Mouse (Mus musculus): ENCODE data around the gene Vps25.

Gene Vps25

GRCm38 (mm10) chr11:101253613-101254389 is at the start of gene Vps25:
Gene Vps25, plus strand, starts transcription at chr11:101253707.
- DNase-seq (ENCODE audit: low read depth, low spot score) = peak; percentile 90

GRCm38 (mm10) chr11:101211970-101212369 is 41.5 kb upstream of the Vps25 start:
- DNase-seq (ENCODE audit: low read depth, low spot score) = peak; percentile 93

- DNase-seq (ENCODE audit: low read depth, low spot score) = no peak
Observed at GRCm38 (mm10) chr11:101216936-101217335, 36.6 kb upstream of the Vps25 start.

- DNase-seq (ENCODE audit: low read depth, low spot score) = no peak
Observed at GRCm38 (mm10) chr11:101218436-101219055, 35.0 kb upstream of the Vps25 start.

- no peak for DNase-seq (ENCODE audit: low read depth, low spot score)
Observed at GRCm38 (mm10) chr11:101220853-101221252, 32.7 kb upstream of the Vps25 start.

GRCm38 (mm10) chr11:101221306-101221986 is 32.1 kb upstream of the Vps25 start:
- peak; percentile 16 for DNase-seq (ENCODE audit: low read depth, low spot score)

GRCm38 (mm10) chr11:101224337-101224736 is 29.2 kb upstream of the Vps25 start:
- peak; percentile 20 for DNase-seq (ENCODE audit: low read depth, low spot score)

- peak; percentile 16 for DNase-seq (ENCODE audit: low read depth, low spot score)
Observed at GRCm38 (mm10) chr11:101225331-101226064, 28.0 kb upstream of the Vps25 start.

GRCm38 (mm10) chr11:101226065-101226701 is 27.3 kb upstream of the Vps25 start, which contains the start of gene Ezh1:
Gene Ezh1, minus strand, starts transcription at chr11:101226463.
- DNase-seq (ENCODE audit: low read depth, low spot score) = peak; percentile 60

- DNase-seq (ENCODE audit: low read depth, low spot score) = no peak
Observed at GRCm38 (mm10) chr11:101229361-101229900, 24.1 kb upstream of the Vps25 start.

- peak; percentile 11 for DNase-seq (ENCODE audit: low read depth, low spot score)
Observed at GRCm38 (mm10) chr11:101230061-101230511, 23.4 kb upstream of the Vps25 start.

- DNase-seq (ENCODE audit: low read depth, low spot score) = no peak
Observed at GRCm38 (mm10) chr11:101230526-101230925, 23.0 kb upstream of the Vps25 start.

- no peak for DNase-seq (ENCODE audit: low read depth, low spot score)
Observed at GRCm38 (mm10) chr11:101230991-101231871, 22.3 kb upstream of the Vps25 start.

GRCm38 (mm10) chr11:101232010-101232839 is 21.3 kb upstream of the Vps25 start:
- DNase-seq (ENCODE audit: low read depth, low spot score) = no peak

- no peak for DNase-seq (ENCODE audit: low read depth, low spot score)
Observed at GRCm38 (mm10) chr11:101233240-101233639, 20.3 kb upstream of the Vps25 start.

GRCm38 (mm10) chr11:101234124-101234523 is 19.4 kb upstream of the Vps25 start:
- DNase-seq (ENCODE audit: low read depth, low spot score) = no peak

GRCm38 (mm10) chr11:101235429-101235828 is 18.1 kb upstream of the Vps25 start:
- no peak for DNase-seq (ENCODE audit: low read depth, low spot score)

- DNase-seq (ENCODE audit: low read depth, low spot score) = no peak
Observed at GRCm38 (mm10) chr11:101236782-101237181, 16.7 kb upstream of the Vps25 start.

- DNase-seq (ENCODE audit: low read depth, low spot score) = no peak
Observed at GRCm38 (mm10) chr11:101238071-101238647, 15.3 kb upstream of the Vps25 start.
